ENCODE assay signal across 8 mouse cellular contexts in the genomic region with DNA sequence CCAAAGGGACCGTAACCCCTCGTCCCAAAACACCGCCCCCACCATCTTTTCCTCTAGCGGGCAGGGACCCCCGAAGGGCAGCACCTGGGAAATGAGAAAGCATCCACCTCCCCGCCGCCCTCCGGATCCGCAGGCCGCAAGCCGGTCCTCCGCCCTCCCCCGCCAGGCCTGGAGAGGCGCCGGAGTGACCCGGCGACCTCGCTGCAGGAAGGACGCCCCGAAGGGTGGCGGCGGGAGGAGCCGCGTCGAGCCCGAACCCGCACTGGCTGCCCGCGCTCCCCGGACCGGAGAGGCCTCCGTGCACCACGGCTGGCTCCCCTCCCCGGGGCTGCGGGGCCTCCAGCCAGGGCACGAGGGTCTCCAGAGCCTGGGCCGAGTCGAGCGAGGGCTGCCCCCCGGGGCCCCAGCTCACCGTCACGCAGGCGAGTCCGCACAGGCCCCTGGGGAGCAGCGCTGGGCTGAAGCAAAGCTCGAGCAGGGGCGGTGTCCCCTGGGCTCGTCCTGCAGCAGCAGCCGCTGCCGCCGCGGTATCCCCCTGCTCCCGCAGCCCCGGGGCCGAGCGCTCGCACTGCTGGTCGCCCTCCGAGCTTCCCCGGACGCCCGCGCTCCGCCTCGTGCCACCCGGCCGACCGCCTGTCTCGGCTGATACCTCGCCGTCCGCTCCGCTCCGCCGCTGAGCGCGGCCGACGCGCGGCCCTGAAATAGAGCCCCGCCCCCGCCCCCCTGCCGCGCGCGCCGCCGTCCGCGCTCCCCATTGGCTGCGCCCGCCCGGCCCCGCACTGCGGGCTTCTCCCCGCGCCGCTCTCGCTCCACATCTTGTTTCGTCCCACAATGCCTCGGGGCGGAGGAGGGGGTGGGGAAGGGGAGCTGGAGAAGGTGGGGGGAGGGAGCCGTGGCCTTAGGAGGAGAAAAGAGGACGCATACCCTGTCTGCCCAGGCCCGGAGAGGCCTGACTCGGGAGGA. TPM values are rescaled to one million over a fixed set of nuclear protein-coding genes. Genes with fewer than 3 reads are reported as not detected.
DNase-seq lines count a peak whose midpoint lies in the region; ATAC-seq and TF ChIP-seq lines count a peak whose summit lies in the region.

A gene (minus strand): TSS at position 703 of the 963 bp plus-strand sequence.

- H3K79me2 ChIP-seq in MEL (ENCODE audit: control insufficient read depth, insufficient read depth, low read length, poor library complexity), result peaks cover 29% of the 10 kb centered on the region

- peak within 1 kb of the TSS; percentile 57 for H3K27ac ChIP-seq in MEL (ENCODE audit: control insufficient read depth, low read depth, low read length)
- peak within 1 kb of the TSS; percentile 84 for H3K27ac ChIP-seq in forebrain, embryonic 16.5 days (ENCODE audit: low read length)

- TF ChIP-seq EP300 in MEL (IDR thresholded peaks at IDR 0.05; ENCODE audit: low read depth in 1 of 2, low read length in 2 of 2), result peak in 1 of 2 experiments; percentile 34; a peak in 1 of 4 replicates

- H3K36me3 ChIP-seq in MEL (ENCODE audit: control insufficient read depth in 1 of 2, insufficient read depth in 2 of 2, low read length in 2 of 2), result peaks cover 2 to 16% of the 10 kb centered on the region in 2 experiments
- no peaks in the 10 kb centered on the region for H3K36me3 ChIP-seq in forebrain, embryonic 16.5 days (ENCODE audit: control insufficient read depth, insufficient read depth)

- H3K4me1 ChIP-seq in MEL (ENCODE audit: control insufficient read depth in 1 of 2, insufficient read depth in 2 of 2, low read length in 2 of 2), result peaks cover 0 to 20% of the 10 kb centered on the region in 2 experiments; a peak in 2 of 4 replicates
- H3K4me1 ChIP-seq in forebrain, embryonic 16.5 days (replicated peaks; ENCODE audit: control insufficient read depth, insufficient read depth, low read length), result peaks cover 31% of the 10 kb centered on the region
- H3K4me1 ChIP-seq in lung, adult 2 months (ENCODE audit: control insufficient read depth, insufficient read depth, low read length), result peaks cover 5% of the 10 kb centered on the region

- TF ChIP-seq CTCF in MEL (IDR thresholded peaks at IDR 0.05 in 2 of 3, conservative IDR thresholded peaks at IDR 0.05 in 1 of 3; ENCODE audit: control insufficient read depth in 1 of 3, insufficient read depth in 1 of 3, low read depth in 2 of 3, low read length in 3 of 3, poor library complexity in 1 of 3, severe bottlenecking in 1 of 3), result no peak; a peak in 1 of 6 replicates
- TF ChIP-seq CTCF in lung, adult 2 months (IDR thresholded peaks at IDR 0.05; ENCODE audit: insufficient read depth, low read length), result no peak

- H3K4me2 ChIP-seq in forebrain, embryonic 16.5 days (ENCODE audit: low read length), result peak within 1 kb of the TSS; percentile 94

- peak; percentile 95 to 96 for TF ChIP-seq POLR2A in MEL (IDR thresholded peaks at IDR 0.05; ENCODE audit: control insufficient read depth in 1 of 2, insufficient read depth in 1 of 2, low read depth in 1 of 2, low read length in 2 of 2, poor library complexity in 1 of 2)
- peak; percentile 61; the same call in 1 of the 2 replicates for TF ChIP-seq POLR2A in lung, adult 2 months (IDR thresholded peaks at IDR 0.05; ENCODE audit: borderline replicate concordance, extremely low read depth, low read depth, low read length)

- peaks cover 0 to 2% of the 10 kb centered on the region in 2 experiments; a peak in 1 of 4 replicates for H3K27me3 ChIP-seq in MEL (ENCODE audit: control insufficient read depth in 1 of 2, insufficient read depth in 2 of 2, low read length in 2 of 2)
- H3K27me3 ChIP-seq in forebrain, embryonic 16.5 days (replicated peaks; ENCODE audit: control insufficient read depth, insufficient read depth, low read length), result no peaks in the 10 kb centered on the region

- peak; percentile 97 for ATAC-seq in forebrain, embryonic 16.5 days
- peak; percentile 51 for ATAC-seq in neutrophil, adult 5-6 weeks (ENCODE audit: extremely low read depth, insufficient number of reproducible peaks, low FRiP score, poor library complexity, severe bottlenecking)

- intact Hi-C loops in heart, postnatal 25 days (cut with DNase I), result loop anchor here (1.0 kb wide), 1 partner anchor 60 kb away; a partner anchor contains a TSS

- H3K9me3 ChIP-seq in MEL (replicated peaks; ENCODE audit: insufficient read depth, low read length), result no peaks in the 10 kb centered on the region
- no peaks in the 10 kb centered on the region for H3K9me3 ChIP-seq in forebrain, embryonic 16.5 days (ENCODE audit: control insufficient read depth, low read length)

- H3K4me3 ChIP-seq in MEL (ENCODE audit: control insufficient read depth in 1 of 2, insufficient read depth in 1 of 2, low read depth in 2 of 2, low read length in 2 of 2), result peak within 1 kb of the TSS; percentile 92 to 95
- peak within 1 kb of the TSS; percentile 94 for H3K4me3 ChIP-seq in forebrain, embryonic 16.5 days (replicated peaks; ENCODE audit: low read length)
- H3K4me3 ChIP-seq in lung, adult 2 months (replicated peaks; ENCODE audit: extremely low read depth, low read depth, low read length), result peak within 1 kb of the TSS; percentile 92

- DNase-seq in MEL (ENCODE audit: low read depth, low spot score), result peak; percentile 93
- DNase-seq in cerebellum, adult 18-20 months, result peak; percentile 86 to 92
- peak; percentile 77 for DNase-seq in heart, postnatal 25 days (ENCODE audit: low spot score)
- peak; percentile 81 to 90 for DNase-seq in layer of hippocampus, adult 18-20 months (ENCODE audit: low spot score in 2 of 2)
- peak; percentile 78 for DNase-seq in lung, adult 2 months
- DNase-seq in testis, postnatal 14 days (ENCODE audit: low spot score), result peak; percentile 90

- under 1% methylated on average over 106 of the region's 107 CpGs for whole genome bisulfite sequencing in forebrain, embryonic 16.5 days
- under 1% methylated on average over 106 of the region's 107 CpGs for WGBS in lung, adult 2 months

- H3K9ac ChIP-seq in MEL (ENCODE audit: control insufficient read depth, low read depth, low read length, poor library complexity, severe bottlenecking), result peak within 1 kb of the TSS; percentile 93
- peak within 1 kb of the TSS; percentile 94 for H3K9ac ChIP-seq in forebrain, embryonic 16.5 days (replicated peaks; ENCODE audit: low read depth, low read length)

- TF ChIP-seq RAD21 in MEL (IDR thresholded peaks at IDR 0.05; ENCODE audit: low read depth, low read length), result no peak

TF ChIP-seq in MEL, 35 proteins besides CTCF, POLR2A, EP300 and RAD21 (continues in another document):
- peak; percentile 34 for TF ChIP-seq TBP (IDR thresholded peaks at IDR 0.05; ENCODE audit: low read depth, low read length)
- TF ChIP-seq TAL1 (IDR thresholded peaks at IDR 0.05; ENCODE audit: low read length), result no peak
- TF ChIP-seq RCOR1 (IDR thresholded peaks at IDR 0.05; ENCODE audit: low read depth, low read length), result peak; percentile 37; the same call in 1 of the 2 replicates
- TF ChIP-seq MAFK (IDR thresholded peaks at IDR 0.05; ENCODE audit: borderline replicate concordance, low read depth, low read length), result peak; percentile 56; the same call in 1 of the 2 replicates
- peak; percentile 96 for TF ChIP-seq NELFE (IDR thresholded peaks at IDR 0.05; ENCODE audit: low read depth, low read length)
- peak; percentile 86 for TF ChIP-seq CHD2 (IDR thresholded peaks at IDR 0.05; ENCODE audit: low read length)
- no peak for TF ChIP-seq ELF1 (IDR thresholded peaks at IDR 0.05; ENCODE audit: low read depth, low read length)
- TF ChIP-seq MXI1 (IDR thresholded peaks at IDR 0.05; ENCODE audit: low read depth, low read length), result peak; percentile 80
- peak; percentile 97 for TF ChIP-seq ZMIZ1 (IDR thresholded peaks at IDR 0.05; ENCODE audit: low read depth, low read length)
- no peak for TF ChIP-seq USF1 (IDR thresholded peaks at IDR 0.05; ENCODE audit: low read depth, low read length)
- peak; percentile 94 for TF ChIP-seq POLR2AphosphoS2 (IDR thresholded peaks at IDR 0.05; ENCODE audit: low read length)
- TF ChIP-seq SMC3 (IDR thresholded peaks at IDR 0.05; ENCODE audit: low read depth, low read length), result no peak
- no peak for TF ChIP-seq MYB (IDR thresholded peaks at IDR 0.05; ENCODE audit: low read depth, low read length)
- TF ChIP-seq UBTF (IDR thresholded peaks at IDR 0.05; ENCODE audit: borderline replicate concordance, insufficient read depth, low read depth, low read length), result 0 out of 2 replicates have a peak, but pooled peaks have one; percentile 62
- peak; percentile 45; the same call in 1 of the 2 replicates for TF ChIP-seq BHLHE40 (IDR thresholded peaks at IDR 0.05; ENCODE audit: borderline replicate concordance, low read depth, low read length)
- TF ChIP-seq MEF2A (IDR thresholded peaks at IDR 0.05; ENCODE audit: extremely low read depth, insufficient replicate concordance, low read depth, low read length, poor library complexity, severe bottlenecking), result no peak
- peak; percentile 74 for TF ChIP-seq HCFC1 (IDR thresholded peaks at IDR 0.05; ENCODE audit: low read depth, low read length)
- no peak for TF ChIP-seq JUND (IDR thresholded peaks at IDR 0.05; ENCODE audit: low read depth, low read length)
- TF ChIP-seq SIN3A (IDR thresholded peaks at IDR 0.05; ENCODE audit: low read length), result peak; percentile 75
- no peak for TF ChIP-seq ZC3H11A (IDR thresholded peaks at IDR 0.05; ENCODE audit: low read depth, low read length)
- TF ChIP-seq ZNF384 (IDR thresholded peaks at IDR 0.05; ENCODE audit: low read depth, low read length), result no peak
- no peak for TF ChIP-seq GATA1 (IDR thresholded peaks at IDR 0.05; ENCODE audit: low read depth, low read length)
- no peak for TF ChIP-seq NRF1 (IDR thresholded peaks at IDR 0.05; ENCODE audit: insufficient read depth, low read depth, low read length, poor library complexity, severe bottlenecking)
- TF ChIP-seq ZKSCAN1 (IDR thresholded peaks at IDR 0.05; ENCODE audit: low read depth, low read length), result no peak
- TF ChIP-seq E2F4 (IDR thresholded peaks at IDR 0.05; ENCODE audit: borderline replicate concordance, low read depth, low read length), result no peak
- no peak for TF ChIP-seq GABPA (IDR thresholded peaks at IDR 0.05; ENCODE audit: low read depth, low read length)
- TF ChIP-seq MYC (IDR thresholded peaks at IDR 0.05; ENCODE audit: low read depth, low read length), result 0 out of 2 replicates have a peak, but pooled peaks have one; percentile 3

RNA-seq across cellular contexts. Expression of the gene that starts here (rescaled TPM):
- total RNA-seq in MEL (2012; rRNA removed), result 30.7 and 38.6 TPM in 2 replicates
- 100 to 1,000 TPM in 1 of 2 experiments, 10 to 100 TPM in 1; 75.8 to 124 TPM for polyA plus RNA-seq in MEL (2012; ENCODE audit: insufficient read depth in 1 of 2, insufficient read length in 2 of 2, low read depth in 1 of 2, low replicate concordance in 2 of 2, missing spikeins in 1 of 2)
- polyA plus RNA-seq in forebrain, embryonic 16.5 days (2015; fragmentation: Nextera tagmentation; extraction: Ambion mirVana), result 31.8 and 43.1 TPM in 2 replicates
- total RNA-seq in heart, postnatal 25 days (2021), result 100 to 1,000 TPM; 350 to 375 TPM
- total RNA-seq in layer of hippocampus, adult 18-20 months (2021), result 100 to 1,000 TPM; 484 to 500 TPM
- 91.2 and 105 TPM in 2 replicates for polyA plus RNA-seq in lung, adult 2 months (2012; rRNA removed)
- 5.7 and 6.1 TPM in 2 replicates for total RNA-seq in neutrophil, adult 5-6 weeks (2017)

Comparison
In these comparisons a context has a peak if more than half of its experiments do, and no peak if none do; other contexts are left out.
1. Peak in every context shown above with its lines: DNase-seq, ATAC-seq, H3K4me3 ChIP-seq and H3K27ac ChIP-seq.